Mouse (Mus musculus): ENCODE results near the gene E130114P18Rik. TPM values are rescaled to one million over a fixed set of nuclear protein-coding genes. Genes with fewer than 3 reads are reported as not detected.

E130114P18Rik gene
- polyA plus RNA-seq (2015; fragmentation: Nextera tagmentation; extraction: Ambion mirVana), result 3.0 and 3.5 TPM in 2 replicates

DNA sequence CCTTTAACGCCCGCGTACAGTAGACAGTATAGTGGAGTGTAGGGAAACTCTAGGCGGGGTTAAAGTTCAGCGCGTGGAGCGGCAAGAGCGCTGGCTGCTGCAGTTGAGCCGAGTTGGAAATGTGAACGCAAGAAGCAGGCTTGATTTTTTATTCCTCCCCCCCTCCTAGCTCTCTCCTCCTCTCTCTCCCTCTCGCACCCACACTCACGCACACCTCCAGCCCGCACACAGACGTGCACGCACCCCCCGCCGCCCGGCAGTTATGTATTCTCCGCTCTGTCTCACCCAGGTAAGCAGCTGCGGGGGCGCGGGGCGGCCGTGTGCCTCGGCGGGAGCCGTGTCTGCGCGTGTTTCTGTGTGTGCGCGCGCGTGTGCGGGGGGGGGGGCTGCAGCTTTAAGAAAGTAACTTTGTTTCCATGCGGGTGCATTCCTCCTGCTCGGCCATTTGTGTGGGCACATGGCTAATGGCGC, at the start of gene E130114P18Rik:
TSS of gene E130114P18Rik (minus strand) at position 373 of the 471 bp plus-strand sequence.
- peak; percentile 65 for ATAC-seq (ENCODE audit: insufficient number of reproducible peaks, low FRiP score, low TSS enrichment, low read depth)
- Histone ChIP-seq H3K4me3 (peak within 1 kb of the TSS; percentile 84), H3K9ac (peak within 1 kb of the TSS; percentile 96), H3K27ac (peak within 1 kb of the TSS; percentile 98), H3K36me3 (peaks cover 2% of the 10 kb centered on the region; the same call in 1 of the 2 replicates), H3K4me1 (peaks cover 15% of the 10 kb centered on the region), H3K9me3 (no peaks in the 10 kb centered on the region), H3K4me2 (peak within 1 kb of the TSS; percentile 66), H3K27me3 (no peaks in the 10 kb centered on the region)
- under 1% methylated on average over 37 of the region's 37 CpGs for WGBS

DNA sequence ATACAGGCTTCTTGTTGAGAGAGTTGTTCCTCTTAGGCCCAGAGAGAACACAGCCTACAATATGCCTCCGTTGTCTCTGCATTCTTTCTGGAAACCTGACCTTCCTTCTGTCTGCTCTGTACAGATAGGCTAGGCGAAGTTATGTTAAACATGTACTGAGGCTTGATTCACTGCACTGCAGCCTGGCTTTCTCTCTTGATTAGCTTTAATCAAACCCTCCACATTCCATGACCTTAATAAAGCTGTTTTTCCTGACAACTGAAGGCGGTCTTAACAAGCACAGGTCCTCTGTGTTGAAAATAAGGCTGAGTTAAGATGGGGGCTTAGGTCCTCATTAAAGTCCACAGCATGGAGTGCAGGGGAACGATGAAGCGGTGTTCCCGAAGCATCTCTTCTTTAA, 49.2 kb upstream of the E130114P18Rik start:
- Histone ChIP-seq H3K4me2 (no peak overlapping the region), H3K27ac (peak overlapping the region; percentile 22; the same call in 1 of the 2 replicates), H3K9ac (no peak overlapping the region), H3K9me3 (no peaks in the 10 kb centered on the region), H3K36me3 (peaks cover 4% of the 10 kb centered on the region; the same call in 1 of the 2 replicates), H3K4me3 (no peak overlapping the region), H3K4me1 (peaks cover 27% of the 10 kb centered on the region), H3K27me3 (no peaks in the 10 kb centered on the region)
- ATAC-seq (ENCODE audit: insufficient number of reproducible peaks, low FRiP score, low TSS enrichment, low read depth), result no peak
- 46% methylated on average over 6 of the region's 6 CpGs for WGBS

DNA sequence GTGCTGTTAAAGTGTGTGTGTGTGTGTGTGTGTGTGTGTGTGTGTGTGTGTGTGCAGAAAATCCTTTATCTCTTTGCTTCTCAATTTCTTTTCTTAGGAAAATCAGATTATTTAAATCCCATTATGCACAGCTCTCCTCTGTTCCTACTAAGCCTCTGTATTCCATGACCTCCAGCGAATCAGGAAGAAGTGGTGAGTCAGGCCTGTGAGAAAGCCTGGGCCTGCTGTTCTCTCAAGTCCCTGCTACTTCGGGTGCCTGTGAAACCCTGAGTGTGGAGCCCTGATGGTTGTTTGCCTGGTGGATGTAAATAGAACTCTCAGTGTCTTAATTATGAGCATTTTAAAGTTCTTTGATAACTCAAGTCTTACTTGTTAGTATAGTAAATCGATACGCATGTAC, 48.0 kb upstream of the E130114P18Rik start:
- no peak for ATAC-seq (ENCODE audit: insufficient number of reproducible peaks, low FRiP score, low TSS enrichment, low read depth)
- H3K4me2 ChIP-seq, result no peak overlapping the region
- H3K27ac ChIP-seq, result no peak overlapping the region
- no peaks in the 10 kb centered on the region for H3K27me3 ChIP-seq
- H3K9ac ChIP-seq, result no peak overlapping the region
- no peaks in the 10 kb centered on the region for H3K9me3 ChIP-seq
- peaks cover 21% of the 10 kb centered on the region for H3K4me1 ChIP-seq
- WGBS, result 69% methylated on average over 4 of the region's 4 CpGs
- H3K36me3 ChIP-seq, result no peaks in the 10 kb centered on the region; the same call in 1 of the 2 replicates
- no peak overlapping the region for H3K4me3 ChIP-seq

DNA sequence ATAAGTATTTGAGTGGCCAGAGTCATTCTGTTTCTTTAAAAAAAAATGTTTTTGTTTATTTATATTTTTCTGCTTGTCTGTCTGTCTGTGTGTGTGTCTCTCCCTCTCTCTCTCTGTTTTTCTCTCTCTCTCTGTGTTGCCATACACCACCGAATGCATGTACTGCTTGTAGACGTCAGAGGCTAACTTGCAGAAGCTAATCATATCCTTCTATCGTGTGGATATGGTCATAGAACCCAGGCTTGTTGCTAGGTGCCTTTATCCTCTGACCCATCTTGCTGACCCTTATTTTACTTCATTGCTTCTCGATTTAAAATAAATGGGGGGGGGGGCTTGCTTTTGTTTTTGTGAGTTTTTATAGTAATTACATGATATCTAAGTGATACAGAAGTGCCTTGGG, 47.6 kb upstream of the E130114P18Rik start:
- Histone ChIP-seq H3K36me3 (no peaks in the 10 kb centered on the region), H3K4me1 (peaks cover 20% of the 10 kb centered on the region), H3K27ac (no peak overlapping the region), H3K27me3 (no peaks in the 10 kb centered on the region), H3K9ac (no peak overlapping the region), H3K4me3 (no peak overlapping the region), H3K4me2 (no peak overlapping the region), H3K9me3 (no peaks in the 10 kb centered on the region)
- 79% methylated on average over 4 of the region's 4 CpGs for WGBS
- ATAC-seq (ENCODE audit: insufficient number of reproducible peaks, low FRiP score, low TSS enrichment, low read depth), result no peak

DNA sequence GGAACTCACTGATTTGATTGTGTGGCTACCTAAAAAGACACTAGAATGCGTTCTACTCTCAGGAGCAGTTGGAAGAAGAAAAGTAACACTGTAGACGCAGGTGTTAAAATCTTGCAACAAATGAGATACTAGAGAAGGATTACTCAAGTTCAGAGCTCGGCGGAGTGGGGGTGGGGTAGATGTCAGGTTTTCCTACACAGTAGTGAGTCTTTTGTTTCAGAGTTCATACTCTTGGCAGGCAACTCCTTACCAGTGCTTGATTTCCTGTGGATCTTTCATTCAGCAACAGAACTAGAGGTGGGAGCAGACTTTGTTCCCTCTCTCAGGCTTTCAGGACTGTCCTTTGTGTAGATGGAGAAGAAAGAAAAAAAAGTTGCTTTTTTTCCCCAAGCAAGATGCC, 46.6 kb upstream of the E130114P18Rik start:
- H3K9me3 ChIP-seq, result no peaks in the 10 kb centered on the region
- H3K27me3 ChIP-seq, result no peaks in the 10 kb centered on the region
- peaks cover 19% of the 10 kb centered on the region for H3K4me1 ChIP-seq
- no peak overlapping the region for H3K9ac ChIP-seq
- H3K4me3 ChIP-seq, result no peak overlapping the region
- WGBS, result 56% methylated on average over 4 of the region's 4 CpGs
- no peak overlapping the region for H3K27ac ChIP-seq
- no peaks in the 10 kb centered on the region for H3K36me3 ChIP-seq
- no peak overlapping the region for H3K4me2 ChIP-seq
- no peak for ATAC-seq (ENCODE audit: insufficient number of reproducible peaks, low FRiP score, low TSS enrichment, low read depth)

DNA sequence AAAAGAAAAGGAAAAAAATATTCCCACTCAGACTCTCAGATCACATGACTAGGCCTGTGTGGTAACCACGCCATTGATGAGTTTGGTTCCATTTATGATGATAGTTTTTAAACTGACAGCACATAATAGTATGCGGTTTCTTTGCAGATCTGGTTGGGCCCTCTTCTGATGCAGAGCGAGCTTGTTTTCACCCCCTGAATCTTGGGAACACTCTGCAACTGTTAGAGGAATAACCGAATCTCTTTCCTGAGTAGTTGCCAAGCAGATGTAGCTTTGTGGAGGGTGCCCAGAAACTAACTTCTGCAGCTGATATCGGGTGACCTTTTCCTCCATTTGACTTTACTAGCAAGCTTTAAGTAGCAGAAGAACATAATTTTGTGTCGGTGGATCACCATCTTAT, 45.6 kb upstream of the E130114P18Rik start:
- Histone ChIP-seq H3K4me3 (no peak overlapping the region), H3K27ac (no peak overlapping the region), H3K4me1 (peaks cover 19% of the 10 kb centered on the region), H3K9me3 (no peaks in the 10 kb centered on the region), H3K27me3 (no peaks in the 10 kb centered on the region), H3K4me2 (no peak overlapping the region), H3K9ac (no peak overlapping the region), H3K36me3 (no peaks in the 10 kb centered on the region)
- WGBS, result 70% methylated on average over 6 of the region's 6 CpGs
- ATAC-seq (ENCODE audit: insufficient number of reproducible peaks, low FRiP score, low TSS enrichment, low read depth), result no peak

DNA sequence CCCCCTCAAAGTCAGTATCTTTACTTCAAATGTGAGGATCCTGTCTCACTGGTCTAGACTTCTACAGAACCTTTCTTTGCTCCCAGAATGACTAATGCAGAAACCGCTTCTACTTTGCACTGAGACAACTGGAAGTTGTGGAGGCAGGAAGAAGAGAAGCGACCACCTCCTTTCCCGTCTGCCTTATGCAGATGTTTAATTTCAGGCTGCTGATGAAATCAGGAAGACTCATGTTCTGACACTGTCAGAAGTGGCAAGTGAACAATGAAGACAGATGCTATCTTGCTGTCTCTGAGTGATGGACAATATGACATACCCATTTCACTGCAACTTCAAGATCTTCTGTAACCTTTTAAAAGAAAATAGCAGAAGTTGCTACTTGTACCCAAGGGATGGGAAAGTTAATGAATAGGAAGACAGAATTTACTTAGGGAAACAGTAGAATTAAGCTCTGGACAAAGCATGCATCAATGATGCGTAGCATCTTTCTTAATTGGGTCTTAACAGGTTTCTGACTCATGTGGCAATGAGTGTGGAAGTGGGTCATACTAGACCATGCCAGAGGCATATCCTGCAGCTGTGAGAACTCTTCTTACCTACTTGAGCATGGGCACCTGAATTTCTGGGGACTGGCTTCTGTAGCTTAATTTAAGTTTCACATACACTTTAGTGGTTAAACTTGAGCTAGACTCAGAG, 43.8 kb upstream of the E130114P18Rik start:
- no peaks in the 10 kb centered on the region for H3K36me3 ChIP-seq
- no peak overlapping the region for H3K27ac ChIP-seq
- no peaks in the 10 kb centered on the region for H3K9me3 ChIP-seq
- H3K9ac ChIP-seq, result no peak overlapping the region
- no peak for ATAC-seq (ENCODE audit: insufficient number of reproducible peaks, low FRiP score, low TSS enrichment, low read depth)
- H3K27me3 ChIP-seq, result no peaks in the 10 kb centered on the region
- H3K4me3 ChIP-seq, result no peak overlapping the region
- no peak overlapping the region for H3K4me2 ChIP-seq
- 79% methylated on average over 4 of the region's 4 CpGs for WGBS
- H3K4me1 ChIP-seq, result peaks cover 12% of the 10 kb centered on the region

DNA sequence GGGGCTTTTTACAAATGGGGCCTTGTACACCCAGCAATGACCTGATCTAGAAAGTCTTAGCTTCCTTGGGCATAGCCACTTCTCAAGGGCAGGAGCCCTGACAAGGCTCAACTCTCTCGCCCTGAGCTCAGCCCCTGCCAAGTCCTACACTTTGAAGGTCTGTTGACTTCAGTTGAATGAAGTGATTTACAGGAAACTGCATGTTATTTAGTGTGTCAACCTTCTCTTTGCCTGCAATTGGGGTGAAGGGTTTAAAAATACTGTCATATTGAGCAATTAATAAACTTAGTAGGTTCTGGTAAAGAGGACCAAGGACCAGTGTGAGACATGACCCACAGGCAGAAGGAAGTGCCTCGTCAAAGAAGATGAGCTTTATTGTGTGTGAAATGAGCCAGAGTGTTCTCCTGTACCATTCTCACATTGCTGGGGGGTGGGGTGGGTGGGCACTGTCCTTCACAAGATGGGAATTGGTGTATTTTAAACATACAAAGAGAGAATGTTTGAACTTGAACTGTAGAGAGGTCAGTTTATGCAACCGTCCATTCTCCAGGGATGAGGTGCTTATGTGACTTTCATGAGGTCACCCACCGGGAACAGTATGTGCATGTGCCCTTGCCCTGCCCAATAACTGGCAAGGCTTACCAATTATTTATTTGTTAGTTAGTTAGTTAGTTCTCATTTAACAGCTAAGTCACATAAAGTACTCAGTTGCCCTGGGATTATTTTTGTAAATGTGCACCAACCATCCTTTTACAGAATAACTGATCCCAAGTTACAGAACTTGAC, 42.8 kb upstream of the E130114P18Rik start:
- Histone ChIP-seq H3K4me3 (no peak overlapping the region), H3K4me2 (no peak overlapping the region), H3K27ac (no peak overlapping the region), H3K9ac (no peak overlapping the region), H3K9me3 (no peaks in the 10 kb centered on the region), H3K4me1 (peaks cover 12% of the 10 kb centered on the region), H3K27me3 (no peaks in the 10 kb centered on the region), H3K36me3 (no peaks in the 10 kb centered on the region)
- 78% methylated on average over 4 of the region's 4 CpGs for WGBS
- ATAC-seq (ENCODE audit: insufficient number of reproducible peaks, low FRiP score, low TSS enrichment, low read depth), result no peak

DNA sequence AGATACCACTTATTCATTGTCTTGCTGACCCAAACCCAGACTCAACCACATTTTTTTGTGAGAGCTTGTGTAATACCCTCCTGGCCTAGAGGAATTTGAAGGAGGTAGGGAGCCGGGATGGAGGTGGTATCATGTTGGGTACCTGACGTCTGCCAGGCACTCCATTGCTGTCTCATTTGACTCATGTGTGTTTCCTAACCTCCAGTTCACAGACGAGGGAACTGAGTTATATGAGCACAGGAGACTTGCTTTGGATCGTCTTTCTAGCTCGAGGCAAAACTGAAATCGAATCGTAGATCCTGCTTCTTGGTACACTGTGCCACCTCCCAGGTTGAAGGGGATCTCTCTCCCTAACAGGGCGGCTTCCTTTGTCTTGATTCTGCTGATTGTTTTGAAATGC, 41.2 kb upstream of the E130114P18Rik start:
- no peak overlapping the region for H3K4me2 ChIP-seq
- H3K27ac ChIP-seq, result no peak overlapping the region
- WGBS, result 63% methylated on average over 8 of the region's 8 CpGs
- H3K9me3 ChIP-seq, result no peaks in the 10 kb centered on the region
- H3K27me3 ChIP-seq, result no peaks in the 10 kb centered on the region
- H3K9ac ChIP-seq, result no peak overlapping the region
- no peak overlapping the region for H3K4me3 ChIP-seq
- H3K36me3 ChIP-seq, result no peaks in the 10 kb centered on the region
- peaks cover 8% of the 10 kb centered on the region; the same call in 1 of the 2 replicates for H3K4me1 ChIP-seq
- no peak for ATAC-seq (ENCODE audit: insufficient number of reproducible peaks, low FRiP score, low TSS enrichment, low read depth)

DNA sequence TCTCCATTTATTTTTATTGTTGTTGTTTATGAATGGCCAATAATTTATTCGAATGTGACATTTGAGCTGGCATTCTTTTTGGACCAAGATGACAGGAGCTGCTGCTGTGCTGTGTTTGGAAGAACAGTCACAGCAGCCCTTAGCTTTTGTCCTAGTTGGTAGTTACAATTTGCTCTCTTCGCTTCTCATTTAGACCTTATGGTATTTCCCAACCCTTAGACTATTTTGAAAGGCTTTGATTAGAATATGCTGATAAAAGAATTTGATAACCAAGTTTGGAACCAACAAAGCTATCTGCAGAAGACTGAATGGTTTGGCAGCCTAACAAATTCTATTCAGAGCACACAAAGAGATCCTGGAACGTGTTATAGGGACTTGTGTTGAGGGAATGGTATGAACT, 40.6 kb upstream of the E130114P18Rik start:
- Histone ChIP-seq H3K9ac (no peak overlapping the region), H3K27ac (no peak overlapping the region), H3K4me2 (no peak overlapping the region), H3K27me3 (no peaks in the 10 kb centered on the region), H3K9me3 (no peaks in the 10 kb centered on the region), H3K4me3 (no peak overlapping the region), H3K4me1 (peaks cover 11% of the 10 kb centered on the region; the same call in 1 of the 2 replicates), H3K36me3 (no peaks in the 10 kb centered on the region)
- no peak for ATAC-seq (ENCODE audit: insufficient number of reproducible peaks, low FRiP score, low TSS enrichment, low read depth)
- WGBS, result 76% methylated on average over 3 of the region's 3 CpGs

DNA sequence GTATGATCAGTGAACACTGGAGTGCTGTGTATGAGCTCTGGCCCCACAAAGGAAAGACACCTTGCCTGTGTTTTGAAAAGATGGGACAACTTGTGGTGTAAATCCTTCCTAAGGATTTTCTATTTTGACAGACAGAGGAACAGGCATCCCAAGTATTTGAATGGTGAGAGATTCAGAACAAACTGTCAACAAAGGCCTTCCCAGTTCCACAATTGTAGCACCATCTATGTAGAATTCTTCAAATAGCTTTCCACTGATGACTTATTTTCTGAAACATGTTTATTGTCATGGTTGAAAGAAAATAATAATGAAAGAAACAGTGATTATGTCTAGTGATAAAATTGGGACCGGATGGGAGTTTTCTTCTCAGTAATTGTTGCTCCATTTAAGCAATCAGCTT, 39.9 kb upstream of the E130114P18Rik start:
- no peak for ATAC-seq (ENCODE audit: insufficient number of reproducible peaks, low FRiP score, low TSS enrichment, low read depth)
- 69% methylated on average over 1 of the region's 1 CpGs for WGBS

DNA sequence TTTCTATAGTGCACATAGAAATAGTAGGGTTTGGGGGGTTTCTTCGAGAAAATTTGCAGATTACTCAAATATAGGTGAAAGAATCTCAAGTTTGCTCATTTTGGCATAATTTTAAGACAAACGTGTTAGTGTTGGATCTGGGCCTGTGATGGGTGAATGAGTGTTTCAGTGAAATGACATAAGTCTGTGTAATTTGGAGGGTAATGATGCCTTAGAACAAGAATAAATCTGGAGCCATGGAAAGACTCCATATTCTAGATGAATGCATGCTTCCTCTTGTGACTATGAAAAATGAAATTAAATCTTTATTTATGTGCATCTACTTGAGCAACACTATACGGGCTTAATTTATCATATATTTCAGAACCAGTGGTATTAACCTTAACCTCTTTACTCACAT, 38.9 kb upstream of the E130114P18Rik start:
- Histone ChIP-seq H3K27me3 (no peaks in the 10 kb centered on the region), H3K27ac (no peak overlapping the region), H3K4me3 (no peak overlapping the region), H3K36me3 (no peaks in the 10 kb centered on the region), H3K4me1 (peaks cover 11% of the 10 kb centered on the region; the same call in 1 of the 2 replicates), H3K9ac (no peak overlapping the region), H3K4me2 (no peak overlapping the region), H3K9me3 (no peaks in the 10 kb centered on the region)
- no peak for ATAC-seq (ENCODE audit: insufficient number of reproducible peaks, low FRiP score, low TSS enrichment, low read depth)
- WGBS, result 80% methylated on average over 3 of the region's 3 CpGs

More for the DNA sequence above, 39.9 kb upstream of the E130114P18Rik start:
- Histone ChIP-seq H3K9ac (no peak overlapping the region), H3K4me2 (no peak overlapping the region), H3K36me3 (no peaks in the 10 kb centered on the region), H3K9me3 (no peaks in the 10 kb centered on the region), H3K4me1 (peaks cover 11% of the 10 kb centered on the region; the same call in 1 of the 2 replicates), H3K27ac (no peak overlapping the region), H3K4me3 (no peak overlapping the region), H3K27me3 (no peaks in the 10 kb centered on the region)
